Mouse (Mus musculus): ENCODE measurements around the gene Gfod1.

The Gfod1 gene

DNA sequence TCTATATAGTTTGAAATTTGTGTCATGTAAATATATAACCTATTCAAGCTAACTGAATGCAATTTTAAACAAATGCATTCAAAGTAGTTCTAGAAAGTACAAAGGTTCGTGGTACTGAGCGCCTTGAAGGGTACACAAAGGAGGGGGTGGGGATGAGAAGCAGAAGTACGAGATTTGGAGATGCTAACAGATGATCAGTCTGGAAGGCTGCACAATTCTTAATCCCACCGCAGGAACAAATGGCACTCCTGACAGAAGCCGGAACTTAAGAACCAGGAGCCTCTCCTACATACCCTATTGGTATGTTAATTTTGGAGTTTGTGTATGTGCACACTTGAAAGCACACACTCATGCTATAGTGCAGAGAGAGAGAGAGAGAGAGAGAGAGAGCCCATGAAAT is 4.8 kb downstream of the Gfod1 start:
- no peak for DNase-seq (ENCODE audit: low read depth)

DNA sequence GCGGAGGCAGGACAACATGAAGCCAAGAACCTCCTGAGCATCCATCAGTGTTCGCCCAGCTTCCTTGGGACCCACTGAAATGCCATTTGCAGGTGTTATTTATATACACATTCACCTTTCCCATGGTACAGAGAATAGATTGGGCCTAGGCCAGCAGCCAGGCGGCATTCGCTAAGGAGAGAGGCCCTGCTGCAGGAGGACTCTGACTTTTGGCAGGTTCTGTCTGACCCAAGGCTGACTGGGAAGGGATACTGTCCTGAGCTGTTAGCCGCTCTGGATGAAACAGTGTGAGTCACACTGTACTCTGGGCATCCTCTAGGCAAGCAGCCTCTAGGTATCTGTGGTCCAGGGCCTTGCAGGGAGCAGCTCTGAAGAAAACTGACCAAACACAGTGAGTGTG is 6.4 kb downstream of the Gfod1 start:
- peak; percentile 63 for DNase-seq (ENCODE audit: low read depth)

DNA sequence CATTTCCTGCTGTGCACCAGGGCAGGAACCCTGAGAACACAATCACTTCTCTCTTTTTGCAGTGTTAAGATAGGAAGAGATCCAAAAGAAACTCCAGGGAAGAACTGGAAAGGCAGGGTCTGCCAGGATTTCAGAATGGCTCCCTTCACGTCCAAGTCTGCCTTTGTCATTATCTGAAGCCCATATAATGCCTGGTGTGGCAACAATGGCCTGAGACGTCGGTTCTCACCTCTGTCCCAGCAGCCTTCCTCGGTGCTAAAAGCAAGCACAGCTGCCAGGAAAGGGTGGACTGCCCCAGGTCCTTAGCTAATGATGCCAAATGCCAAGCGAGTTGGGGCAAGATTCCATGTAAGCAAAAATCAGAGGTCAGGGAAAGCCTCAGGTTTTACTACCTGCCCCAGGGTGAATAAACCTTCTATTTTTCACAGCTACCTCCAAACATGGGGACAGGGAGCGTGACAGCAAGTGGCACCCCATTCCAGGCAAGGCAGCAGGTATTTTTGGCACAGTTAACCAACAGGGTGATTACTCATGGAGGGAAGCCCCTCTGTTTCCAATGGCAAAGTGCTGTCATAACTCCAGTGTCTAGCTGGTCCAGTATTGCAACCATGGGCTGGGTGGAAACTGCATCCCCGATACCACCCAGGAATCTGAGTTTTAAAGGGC is 7.7 kb downstream of the Gfod1 start:
- DNase-seq (ENCODE audit: low read depth), result no peak

- DNase-seq (ENCODE audit: low read depth), result no peak
Observed at GRCm38 (mm10) chr13:43295684-43296083, 8.3 kb downstream of the Gfod1 start.

DNA sequence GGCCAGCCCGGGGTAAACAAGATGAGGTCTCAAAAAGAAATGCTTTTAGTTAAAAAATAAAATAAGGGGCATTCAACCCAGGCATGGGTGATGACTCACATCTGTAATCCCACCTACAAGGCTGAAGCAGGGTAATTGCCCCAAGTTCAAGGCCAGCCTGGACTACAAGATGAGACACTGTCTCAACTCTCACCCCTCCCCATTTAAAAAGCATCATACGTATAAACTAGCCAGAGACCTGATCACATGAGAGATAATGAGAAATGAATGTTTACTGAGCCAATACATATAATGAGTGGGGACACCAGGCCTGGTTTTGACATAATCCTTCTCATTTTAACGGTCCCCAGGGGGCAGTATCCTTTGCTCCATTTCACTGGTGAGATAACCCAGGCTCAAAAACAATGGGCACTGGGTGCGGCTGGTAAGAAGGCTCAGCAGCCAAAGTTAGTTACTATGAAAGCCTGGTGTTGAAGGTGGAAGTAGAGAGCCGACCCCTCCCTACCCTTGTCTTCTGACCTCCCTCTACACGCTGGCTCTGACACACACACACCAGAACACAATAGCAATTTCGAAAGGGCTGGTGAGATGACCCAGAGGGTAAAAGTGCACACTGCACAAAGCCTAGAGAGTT is 8.9 kb downstream of the Gfod1 start:
- no peak for DNase-seq (ENCODE audit: low read depth)

- no peak for DNase-seq (ENCODE audit: low read depth)
Observed at GRCm38 (mm10) chr13:43292892-43293291, 11.1 kb downstream of the Gfod1 start.

DNA sequence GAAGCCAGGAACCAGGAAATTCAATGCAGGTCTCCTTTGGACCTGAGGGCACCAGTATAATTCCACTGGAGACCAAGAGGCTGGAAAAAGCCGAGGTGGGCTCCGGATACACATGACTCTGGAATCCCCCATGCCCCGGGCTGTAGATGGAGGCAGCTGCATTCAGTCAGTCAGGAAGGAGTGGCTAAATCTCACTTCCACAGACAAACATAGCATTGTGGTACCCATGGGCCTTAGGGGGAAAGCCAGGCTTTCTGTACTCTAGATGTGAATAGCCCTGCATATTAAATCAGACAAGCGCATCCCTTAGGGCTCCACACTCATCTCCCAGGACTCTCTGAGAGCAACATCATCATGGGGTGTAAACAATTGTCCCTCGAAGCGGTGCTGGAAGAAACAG is 14.9 kb downstream of the Gfod1 start:
- DNase-seq (ENCODE audit: low read depth), result no peak

GRCm38 (mm10) chr13:43288444-43288843 is 15.5 kb downstream of the Gfod1 start:
- no peak for DNase-seq (ENCODE audit: low read depth)

GRCm38 (mm10) chr13:43288026-43288425 is 15.9 kb downstream of the Gfod1 start:
- no peak for DNase-seq (ENCODE audit: low read depth)

- DNase-seq (ENCODE audit: low read depth), result peak; percentile 60
Observed at GRCm38 (mm10) chr13:43286836-43287235, 17.1 kb downstream of the Gfod1 start.

DNA sequence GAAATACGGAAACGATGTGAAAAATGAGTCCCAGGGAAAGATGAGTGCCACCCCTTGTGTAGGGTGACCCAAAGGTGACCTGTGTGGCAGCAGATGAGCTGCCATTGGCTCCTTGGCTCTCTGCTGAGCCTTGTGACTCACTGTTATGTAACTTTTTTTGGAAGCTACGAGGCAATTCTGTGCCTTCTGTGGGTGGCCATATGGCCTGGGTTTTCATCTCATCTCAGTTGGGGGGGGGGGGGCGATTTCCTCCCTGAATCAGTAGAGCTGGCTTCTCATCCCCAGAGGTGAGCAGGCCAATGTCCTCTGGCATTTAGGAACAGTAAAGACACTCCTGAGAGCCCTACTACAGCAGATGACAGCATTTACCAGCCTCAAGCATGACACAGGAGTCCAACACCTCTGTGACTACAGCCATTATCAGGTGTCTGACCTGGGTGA is 19.2 kb downstream of the Gfod1 start:
- no peak for DNase-seq (ENCODE audit: low read depth)

- DNase-seq (ENCODE audit: low read depth), result no peak
Observed at GRCm38 (mm10) chr13:43273906-43274305, 30.1 kb downstream of the Gfod1 start.

- DNase-seq (ENCODE audit: low read depth), result no peak
Observed at GRCm38 (mm10) chr13:43272303-43273135, 31.5 kb downstream of the Gfod1 start.

- no peak for DNase-seq (ENCODE audit: low read depth)
Observed at GRCm38 (mm10) chr13:43271481-43271880, 32.5 kb downstream of the Gfod1 start.

DNA sequence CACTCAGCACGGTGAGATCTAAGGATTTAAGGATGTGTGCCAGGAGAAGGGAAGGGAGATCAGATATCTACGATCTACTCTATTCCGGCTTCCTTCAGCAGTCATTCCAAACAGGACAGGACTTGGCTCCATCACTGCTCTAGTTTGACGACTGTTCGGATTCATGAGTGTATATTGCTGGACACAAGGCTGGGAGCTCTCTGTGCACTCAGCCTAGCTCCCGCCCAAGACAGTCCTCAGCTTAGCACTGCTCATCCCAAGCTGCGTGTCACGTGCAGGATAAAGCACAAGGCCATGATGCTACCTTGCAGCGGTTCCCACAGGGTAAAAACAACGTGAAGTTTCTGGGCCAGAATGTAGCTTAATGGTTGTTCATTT is 33.8 kb downstream of the Gfod1 start:
- DNase-seq (ENCODE audit: low read depth), result no peak

- no peak for DNase-seq (ENCODE audit: low read depth)
Observed at GRCm38 (mm10) chr13:43269460-43270219, 34.3 kb downstream of the Gfod1 start.

- peak; percentile 33 for DNase-seq (ENCODE audit: low read depth)
Observed at GRCm38 (mm10) chr13:43268539-43269327, 35.2 kb downstream of the Gfod1 start.

GRCm38 (mm10) chr13:43267902-43268301 is 36.1 kb downstream of the Gfod1 start:
- no peak for DNase-seq (ENCODE audit: low read depth)

DNA sequence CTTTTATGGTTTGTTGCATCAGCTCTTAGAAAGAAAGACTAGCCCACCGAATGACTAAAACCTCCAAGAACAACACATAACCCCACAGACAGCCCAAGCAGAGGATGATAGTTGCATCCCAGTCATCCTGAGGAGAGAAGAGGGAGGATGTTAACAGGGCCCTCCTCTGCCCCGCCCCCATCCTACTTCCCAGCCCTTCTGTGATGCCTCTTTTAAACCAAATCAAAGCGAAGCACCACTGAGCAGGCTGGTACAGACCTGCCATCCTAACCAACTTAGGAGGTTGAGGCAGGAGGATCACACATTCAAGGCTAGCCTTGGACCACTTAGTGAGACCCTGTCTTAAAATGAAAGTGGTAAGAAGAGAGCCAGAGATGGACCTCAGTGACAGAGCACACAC is 36.8 kb downstream of the Gfod1 start:
- DNase-seq (ENCODE audit: low read depth), result no peak

GRCm38 (mm10) chr13:43266333-43266732 is 37.6 kb downstream of the Gfod1 start:
- DNase-seq (ENCODE audit: low read depth), result no peak

GRCm38 (mm10) chr13:43265116-43265515 is 38.9 kb downstream of the Gfod1 start:
- no peak for DNase-seq (ENCODE audit: low read depth)
